Mouse (Mus musculus) lung, postnatal 4 days (tissue): Measurements from ENCODE around the gene Actr3b.
"Not testable (repeated sequence)": the region's sequence is repeated elsewhere in the genome, so short reads cannot be mapped to it uniquely, and the experiment has no call there.

Experiments used
- DNase-seq, 2 experiments: peaks; one replicate each; pipeline ENCODE4 v3.0.0; 2021

The Actr3b gene

GRCm38 (mm10) chr5:25773921-25774790 lies 14.4 kb downstream of the Actr3b start:
- no peak for DNase-seq

- no peak for DNase-seq
Observed at GRCm38 (mm10) chr5:25791570-25791969, 31.8 kb downstream of the Actr3b start.

DNA sequence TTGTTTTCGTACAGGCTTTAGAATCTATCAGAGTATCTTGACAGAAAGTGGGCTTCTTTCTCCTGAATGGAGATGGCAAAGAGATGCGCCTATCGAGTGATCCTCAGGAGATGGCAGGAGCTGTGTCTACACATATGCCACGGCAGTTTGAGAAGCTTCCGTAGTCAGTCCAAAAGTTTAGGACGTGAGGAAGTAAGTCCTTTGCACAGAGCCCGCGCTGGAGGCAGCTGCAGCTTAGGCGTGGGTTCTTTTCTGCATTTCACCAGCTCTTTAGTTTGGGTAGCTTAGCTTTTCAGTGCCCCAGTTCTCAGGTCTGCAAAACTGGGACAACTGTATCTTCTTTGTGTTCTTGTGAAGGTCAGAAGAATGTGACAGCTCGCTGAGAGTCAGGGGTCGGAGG lies 38.0 kb downstream of the Actr3b start:
- DNase-seq = no peak

DNA sequence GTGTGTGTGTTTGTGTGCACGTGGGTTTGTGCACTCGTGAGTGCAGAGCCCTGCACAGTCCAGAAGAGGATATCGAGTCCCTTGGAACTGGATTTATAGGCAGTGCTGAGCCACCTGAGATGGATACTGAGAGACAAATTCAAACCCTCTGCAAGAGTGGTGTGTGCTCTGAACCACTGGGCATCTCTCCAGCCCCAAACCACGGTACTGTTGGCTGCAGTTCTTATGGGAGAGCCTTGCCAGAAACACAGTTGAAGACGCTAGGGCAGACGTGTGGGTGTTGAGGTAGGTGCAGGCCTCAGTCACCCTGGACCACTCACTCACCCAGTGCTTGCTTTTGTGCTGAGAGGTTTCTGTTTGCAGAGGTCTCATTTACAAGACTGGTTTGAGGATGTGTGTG lies 41.1 kb downstream of the Actr3b start:
- DNase-seq = no peak

DNA sequence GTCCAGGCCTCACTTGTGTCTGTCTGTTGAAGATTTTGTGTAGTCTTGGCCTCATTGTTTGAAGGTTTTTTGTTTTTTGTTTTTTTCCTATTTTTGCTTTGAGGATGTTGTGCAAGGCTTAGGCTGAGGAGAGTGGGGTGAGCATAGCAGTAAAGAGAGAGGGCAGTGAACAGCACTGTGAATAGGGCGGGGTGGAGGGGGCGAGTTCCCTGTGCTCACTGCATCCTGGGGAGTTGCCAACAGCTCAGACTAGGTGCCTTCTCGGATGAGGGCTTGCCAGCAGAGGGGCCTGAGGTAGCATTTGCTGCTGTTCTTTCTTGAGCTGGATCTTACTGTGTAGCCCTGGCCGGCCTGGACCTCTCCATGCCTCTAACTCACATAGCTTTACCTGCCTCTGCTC lies 41.9 kb downstream of the Actr3b start:
- DNase-seq = no peak

DNA sequence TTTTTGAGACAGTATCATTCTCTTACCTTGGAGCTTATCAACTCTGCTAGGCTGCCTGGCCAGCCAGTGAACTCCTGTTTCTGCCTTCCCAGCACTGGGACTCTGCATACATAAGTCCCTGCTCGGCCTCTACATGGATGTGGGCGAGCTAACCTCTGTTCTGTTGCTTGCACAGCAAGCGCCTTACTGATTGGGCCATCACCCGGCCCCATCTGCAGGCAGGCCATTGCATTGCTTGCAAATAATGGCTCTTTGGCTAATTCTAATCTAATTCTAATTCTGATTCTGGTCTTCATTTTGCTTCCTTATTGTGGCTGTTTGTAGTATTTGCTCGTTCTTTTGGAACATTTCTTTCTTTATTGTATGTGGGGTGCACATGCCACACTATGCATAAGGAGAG lies 44.8 kb downstream of the Actr3b start:
- DNase-seq = no peak

DNA sequence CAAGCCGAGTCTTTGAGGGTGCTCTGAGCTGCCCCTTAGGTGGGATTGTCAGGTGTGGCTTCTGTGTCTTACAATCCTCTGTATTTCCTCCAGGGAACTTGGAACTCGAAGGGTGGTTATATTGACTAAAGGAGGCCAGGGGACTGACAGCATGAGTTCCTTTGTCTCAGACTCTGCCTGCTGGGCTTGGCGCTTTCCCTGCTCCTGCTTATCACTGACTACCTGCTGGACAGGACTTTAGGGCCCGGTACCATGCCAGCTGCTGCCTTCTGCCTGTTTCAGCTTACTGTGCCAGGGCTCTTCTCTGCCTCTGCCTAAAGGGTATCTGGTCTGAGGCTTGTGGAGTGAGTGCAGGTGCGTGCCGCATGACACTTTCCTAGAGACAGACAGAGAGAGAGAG lies 53.1 kb downstream of the Actr3b start:
- no peak for DNase-seq

DNA sequence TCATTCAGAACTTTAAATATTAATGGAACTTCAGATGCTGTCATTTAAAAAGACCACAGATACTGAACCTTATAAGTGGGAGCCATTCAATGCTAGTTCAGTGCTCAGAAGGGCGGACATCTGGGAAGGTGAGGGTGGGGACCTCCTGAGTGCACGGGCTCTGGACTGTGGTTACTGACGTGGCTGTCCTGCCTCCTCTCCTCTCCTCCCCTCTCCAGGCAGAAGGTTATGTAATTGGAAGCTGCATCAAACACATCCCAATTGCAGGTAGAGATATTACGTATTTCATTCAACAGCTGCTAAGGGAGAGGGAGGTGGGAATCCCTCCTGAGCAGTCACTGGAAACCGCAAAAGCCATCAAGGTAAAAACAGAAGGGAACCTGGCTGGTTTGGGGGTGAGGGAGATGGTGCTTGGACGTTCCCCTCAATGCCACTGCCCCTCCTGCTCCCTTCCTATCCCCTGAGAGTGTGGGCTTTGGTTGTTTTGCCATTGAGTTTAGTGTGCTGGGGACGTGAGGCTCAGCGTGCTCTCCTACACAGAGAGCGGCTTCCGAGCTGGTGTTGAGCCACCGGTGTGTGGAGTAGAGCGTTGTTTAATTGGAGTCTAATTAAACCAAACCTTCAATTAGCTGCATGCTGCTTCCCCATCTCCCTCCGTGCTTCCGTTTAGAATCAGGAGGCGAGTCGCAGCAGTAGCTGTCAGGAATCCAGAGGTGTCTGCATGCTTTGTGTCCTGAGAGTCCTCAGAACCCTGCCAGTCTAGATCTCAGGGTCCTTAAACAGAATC lies 69.7 kb downstream of the Actr3b start:
- DNase-seq = no peak

DNA sequence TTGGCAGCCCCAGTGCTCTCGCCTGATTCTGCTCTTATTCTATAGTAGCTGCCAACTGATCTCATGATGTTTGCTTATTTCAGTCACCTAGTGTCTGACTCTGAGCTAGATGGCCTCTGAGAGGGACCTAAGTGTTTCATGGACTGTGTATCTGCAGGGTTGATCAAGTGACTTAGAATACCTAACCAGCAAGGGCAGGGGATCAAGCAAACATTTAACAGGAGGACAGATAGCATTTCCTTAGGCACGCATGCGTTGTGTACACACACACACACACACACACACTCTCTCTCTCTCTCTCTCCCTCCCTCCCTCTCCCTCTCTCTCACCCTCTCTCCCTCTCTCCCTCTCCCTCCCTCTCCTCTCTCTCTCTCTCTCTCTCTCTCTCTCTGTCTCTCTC lies 71.0 kb downstream of the Actr3b start:
- DNase-seq = no peak

GRCm38 (mm10) chr5:25831624-25832023 lies 71.8 kb downstream of the Actr3b start:
- DNase-seq = peak in 1 of 2 experiments; percentile 45

- peak in 1 of 2 experiments; percentile 40 for DNase-seq
Observed at GRCm38 (mm10) chr5:25839400-25839799, 79.6 kb downstream of the Actr3b start.

- DNase-seq = no peak
Observed at GRCm38 (mm10) chr5:25846558-25846957, 86.8 kb downstream of the Actr3b start.

- no peak for DNase-seq
Observed at GRCm38 (mm10) chr5:25847154-25847553, 87.4 kb downstream of the Actr3b start.

- DNase-seq = peak in 1 of 2 experiments; percentile 17
Observed at GRCm38 (mm10) chr5:25848058-25848457, 88.3 kb downstream of the Actr3b start.

- no peak for DNase-seq
Observed at GRCm38 (mm10) chr5:25866201-25866600, 106.4 kb downstream of the Actr3b start.

DNA sequence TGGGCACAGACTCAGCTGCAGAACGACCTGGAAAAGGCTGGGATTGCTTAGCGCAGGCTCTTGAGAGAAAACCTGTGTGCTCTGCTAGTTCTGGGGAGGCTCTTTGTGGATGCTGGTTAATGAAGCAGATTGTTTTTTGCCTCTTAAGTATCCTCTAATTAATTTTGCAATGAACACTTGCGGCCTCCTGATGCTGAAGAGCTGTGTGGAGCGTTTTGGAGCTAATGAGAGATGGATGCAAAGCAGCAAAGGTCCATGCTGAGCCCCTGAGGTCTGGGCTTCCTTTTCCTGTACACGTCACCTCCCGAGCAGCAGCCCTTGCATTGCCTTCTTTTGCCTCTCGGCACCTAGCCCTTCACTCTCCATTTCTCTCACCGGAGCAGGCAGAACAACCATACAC lies 110.1 kb downstream of the Actr3b start:
- DNase-seq = no peak

- DNase-seq = no peak
Observed at GRCm38 (mm10) chr5:25870632-25871031, 110.8 kb downstream of the Actr3b start.

GRCm38 (mm10) chr5:25871342-25872023 lies 111.7 kb downstream of the Actr3b start:
- no peak for DNase-seq

GRCm38 (mm10) chr5:25873046-25873445 lies 113.2 kb downstream of the Actr3b start:
- no peak for DNase-seq

- DNase-seq = not testable (repeated sequence)
Observed at GRCm38 (mm10) chr5:25875927-25876326, 116.1 kb downstream of the Actr3b start.

DNA sequence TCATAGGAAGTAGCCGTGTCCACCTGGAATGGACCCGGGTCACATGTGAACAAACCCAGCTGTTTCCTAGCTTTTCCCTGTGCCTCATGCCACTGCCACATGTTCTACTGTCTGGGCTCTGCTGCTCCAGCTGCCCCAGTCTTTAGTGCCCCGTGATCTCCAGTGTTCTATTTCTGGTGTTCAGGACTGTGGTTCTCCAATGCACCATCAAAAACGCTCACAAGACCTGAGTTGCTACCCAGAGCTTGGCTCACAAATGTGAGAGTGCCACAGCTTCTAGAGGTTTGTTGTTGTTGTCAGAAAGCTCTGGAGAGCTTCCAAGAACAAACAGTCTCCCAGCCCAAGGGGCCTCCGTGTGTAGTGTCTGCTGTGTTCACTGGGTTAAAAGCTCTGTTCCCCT lies 117.5 kb downstream of the Actr3b start:
- DNase-seq = no peak

GRCm38 (mm10) chr5:25877996-25878395 lies 118.2 kb downstream of the Actr3b start:
- DNase-seq = no peak

- no peak for DNase-seq
Observed at GRCm38 (mm10) chr5:25886708-25887107, 126.9 kb downstream of the Actr3b start.
